Mouse (Mus musculus) spleen, postnatal 14 days (tissue): Measurements from ENCODE around the gene Zfp719.

ENCODE experiments used
- DNase-seq, 2 experiments: peaks; one replicate each; pipeline ENCODE4 v3.0.0; 2021 to 2022; ENCODE audit warnings: low spot score in 2 of 2

The Zfp719 gene

DNA sequence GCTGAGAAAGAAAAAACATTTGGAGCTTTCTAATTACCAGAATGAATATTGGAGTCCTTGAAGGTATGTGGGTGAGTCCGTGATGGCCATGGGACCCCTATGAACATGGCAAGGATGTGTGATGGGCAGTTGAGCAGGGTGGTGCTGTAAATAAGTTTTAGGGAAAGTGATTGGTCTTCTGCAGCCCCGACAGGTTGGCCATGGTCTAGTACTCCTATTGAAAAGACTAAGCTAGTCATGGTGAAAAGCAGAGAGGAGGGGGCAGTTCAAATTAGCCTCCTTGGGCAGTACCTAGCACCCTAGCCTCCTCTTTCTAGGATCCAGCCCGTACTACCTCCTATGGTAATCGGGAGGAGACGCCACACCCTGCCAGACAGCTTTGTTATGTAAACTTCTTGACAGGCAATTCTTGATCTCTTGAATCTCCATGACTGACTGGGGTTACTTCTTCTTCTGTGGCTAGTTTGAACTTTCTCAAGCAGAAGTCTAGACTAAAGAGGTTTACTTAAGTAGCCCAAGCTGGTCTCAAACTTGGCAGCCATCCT lies 28.4 kb downstream of the Zfp719 start:
- DNase-seq, result no peak

DNA sequence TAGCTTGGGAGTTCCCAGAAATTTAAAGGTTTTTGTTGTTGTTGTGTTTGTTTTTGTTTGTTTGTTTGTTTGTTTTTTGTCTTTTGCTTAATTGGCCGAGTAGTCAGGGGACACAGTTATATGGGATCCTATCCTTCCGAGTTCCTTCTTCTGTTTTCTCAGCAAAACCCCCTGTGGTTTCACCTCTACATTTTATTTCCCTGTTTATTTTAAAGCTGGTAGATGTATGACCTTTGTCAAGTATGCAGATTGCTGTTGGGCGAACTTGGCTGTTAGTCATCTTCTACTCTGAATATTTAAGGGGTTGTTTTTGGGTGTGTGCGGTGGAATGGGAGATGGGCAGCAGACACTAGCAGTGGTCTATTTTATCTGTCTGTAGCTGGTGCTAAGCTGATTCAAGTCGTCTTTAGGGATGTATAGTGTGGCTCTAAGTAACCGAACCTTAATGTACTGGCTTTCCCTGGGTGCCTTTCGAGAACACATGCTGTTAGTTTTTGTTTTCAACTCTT lies 29.0 kb downstream of the Zfp719 start:
- DNase-seq, result no peak

DNA sequence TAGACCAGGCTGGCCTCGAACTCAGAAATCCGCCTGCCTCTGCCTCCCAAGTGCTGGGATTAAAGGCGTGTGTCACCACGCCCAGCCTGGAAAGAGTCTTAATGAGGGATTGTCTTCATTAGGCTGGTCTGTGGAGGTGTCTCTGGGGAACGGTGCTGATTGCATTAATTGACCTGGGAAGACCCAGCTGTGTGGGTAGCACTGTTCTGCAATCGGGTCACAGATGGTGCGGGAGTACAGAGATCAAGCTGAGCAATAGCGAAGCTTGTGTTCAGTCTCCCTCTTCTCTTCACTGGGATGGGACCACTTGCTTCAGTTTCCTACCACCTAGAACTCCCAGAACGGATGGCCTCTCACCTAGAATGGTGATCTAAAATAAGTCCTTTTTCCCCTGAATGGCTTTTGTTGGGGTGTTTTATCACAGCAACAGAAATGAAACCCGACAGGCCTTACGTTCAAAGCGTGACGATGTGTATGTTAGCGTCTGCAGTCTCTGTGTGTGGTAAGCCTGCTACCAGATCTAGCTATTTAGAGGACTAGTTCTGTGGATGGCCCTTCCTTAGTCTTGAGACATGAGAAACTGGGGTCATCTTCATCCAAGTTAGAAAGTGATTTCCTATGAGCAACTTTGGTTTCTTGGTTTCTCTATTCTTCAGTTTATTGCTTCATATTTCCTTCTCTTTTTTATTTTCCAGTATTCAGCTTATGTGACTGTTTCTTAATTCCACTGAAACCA lies 34.6 kb downstream of the Zfp719 start:
- DNase-seq, result no peak

DNA sequence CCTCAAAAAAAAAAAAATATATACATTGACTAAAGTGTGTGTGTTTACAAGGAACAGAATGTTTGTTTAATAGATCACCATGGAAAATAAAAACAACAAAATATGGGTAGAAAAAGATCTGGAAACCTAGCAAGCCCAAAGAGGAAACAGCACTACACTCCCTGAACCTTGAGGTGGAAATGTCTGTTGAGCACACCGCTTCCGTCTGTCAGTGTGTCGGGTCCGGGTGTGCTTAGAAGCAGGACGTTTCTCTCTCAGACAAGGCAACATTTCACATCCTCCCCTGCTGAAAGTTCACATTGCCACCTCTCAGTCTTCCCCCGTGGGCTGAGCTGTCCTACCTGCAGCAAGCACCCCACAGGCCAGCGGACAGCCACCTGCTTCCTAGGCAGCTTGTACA lies 43.5 kb downstream of the Zfp719 start:
- no peak for DNase-seq

DNA sequence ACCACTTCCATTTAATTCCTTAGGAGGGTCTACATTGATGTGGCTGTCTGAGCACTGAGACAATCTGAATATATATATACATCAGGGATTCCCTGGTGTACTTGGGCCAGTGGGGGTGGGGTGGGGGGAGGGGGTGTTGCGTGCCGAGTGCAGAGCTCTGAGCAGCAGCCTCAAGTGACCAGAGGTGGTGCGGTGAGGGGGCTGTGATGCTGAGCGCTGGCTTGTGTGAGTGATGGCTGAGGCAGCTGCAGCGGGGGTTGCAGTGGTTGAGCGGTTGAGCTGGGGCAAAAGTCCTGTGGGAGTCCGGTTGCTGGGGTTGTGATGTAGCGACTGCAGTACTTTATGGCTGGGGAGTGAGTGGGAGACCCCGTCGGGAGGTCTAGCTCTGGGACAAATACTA lies 44.4 kb downstream of the Zfp719 start:
- DNase-seq, result no peak

DNA sequence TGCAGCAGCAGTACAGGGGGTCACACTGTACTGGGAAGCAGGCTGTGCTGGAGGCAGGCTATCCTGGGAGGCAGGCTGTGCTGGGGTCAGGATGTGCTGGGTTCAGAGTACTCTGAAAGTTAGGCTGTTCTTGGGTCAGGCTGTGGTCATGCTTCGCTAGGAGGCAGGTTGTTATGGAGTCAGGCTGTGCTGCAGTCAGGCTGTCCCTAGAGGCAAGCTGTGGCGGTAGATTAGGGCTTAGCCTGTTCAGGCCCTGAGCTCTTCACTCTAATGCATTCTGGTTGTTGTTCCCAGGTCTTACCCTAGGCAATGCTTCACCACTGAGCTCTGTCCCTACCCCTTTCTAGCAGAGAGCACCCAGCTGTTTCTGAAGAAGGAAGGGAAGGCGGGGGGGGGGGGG lies 45.7 kb downstream of the Zfp719 start:
- DNase-seq, result no peak

DNA sequence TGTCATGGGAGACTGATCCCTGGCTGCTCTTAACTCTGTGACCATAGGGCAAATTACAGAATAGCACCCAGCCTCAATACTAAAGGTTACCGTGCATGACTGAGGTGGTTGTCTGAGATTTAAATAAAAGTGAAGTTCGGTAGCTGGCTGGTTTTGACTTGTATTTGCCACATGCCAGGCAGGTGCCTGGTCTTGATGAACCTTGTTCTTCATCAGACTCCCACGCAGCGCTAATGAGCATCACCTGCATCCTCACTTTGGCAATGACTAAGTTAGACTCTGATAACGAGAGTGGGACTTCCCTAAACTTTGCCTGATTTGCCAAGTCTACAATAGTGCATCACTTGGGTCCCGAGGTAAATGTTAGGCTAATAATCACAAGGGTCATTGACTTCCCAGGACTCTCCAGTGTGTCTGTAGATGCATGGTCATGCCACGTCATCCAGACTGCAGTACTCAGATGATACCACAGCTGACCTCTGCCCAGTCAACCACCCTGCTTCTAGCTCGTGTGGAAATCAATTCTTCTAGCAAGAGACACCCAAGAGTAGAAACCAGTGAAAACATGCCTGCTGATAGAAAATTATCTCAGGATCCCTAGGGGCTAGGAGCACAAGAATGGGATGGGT lies 46.5 kb downstream of the Zfp719 start:
- no peak for DNase-seq

DNA sequence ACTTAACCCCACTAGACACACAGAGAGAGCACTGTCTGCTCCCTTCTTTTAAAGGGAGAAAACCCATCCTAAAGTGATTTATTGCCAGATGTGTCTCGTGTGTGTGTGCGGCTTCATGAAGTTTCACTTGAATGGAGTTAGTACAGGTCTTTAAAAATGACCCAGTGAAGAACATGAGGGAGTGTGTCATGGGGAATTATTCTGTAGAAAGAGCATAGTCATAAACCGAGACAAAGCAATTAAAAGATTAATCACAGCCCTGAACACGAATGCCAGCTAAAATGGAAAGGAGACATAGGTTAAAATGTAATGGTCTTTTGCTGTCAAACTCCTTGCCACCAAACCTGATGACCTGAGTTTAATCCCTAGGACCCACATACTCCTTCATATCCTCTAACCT lies 54.5 kb downstream of the Zfp719 start:
- DNase-seq, result no peak

DNA sequence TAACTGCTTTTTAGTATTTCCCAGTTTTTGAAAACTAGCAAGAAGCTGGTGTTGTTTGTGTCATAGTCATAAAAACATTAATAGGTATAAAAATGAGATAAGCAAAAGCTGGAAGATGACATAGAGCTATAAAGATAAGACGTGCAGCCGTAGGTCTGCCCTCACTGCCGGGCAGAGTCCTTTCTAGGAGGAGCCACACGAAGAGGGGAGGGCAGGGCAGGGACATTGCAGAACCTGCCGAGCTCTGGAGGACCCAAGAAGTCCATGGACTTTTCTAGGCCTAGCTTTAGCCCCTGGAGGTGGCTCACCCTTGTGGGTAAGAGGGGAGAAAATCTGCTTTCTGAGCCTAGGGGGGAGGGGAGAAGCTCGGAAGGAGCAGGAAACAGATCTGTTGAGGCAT lies 55.1 kb downstream of the Zfp719 start, which contains the start of gene Ceacam18:
TSS of gene Ceacam18 (plus strand) at position 208 of the 400 bp plus-strand sequence.
- no peak for DNase-seq

DNA sequence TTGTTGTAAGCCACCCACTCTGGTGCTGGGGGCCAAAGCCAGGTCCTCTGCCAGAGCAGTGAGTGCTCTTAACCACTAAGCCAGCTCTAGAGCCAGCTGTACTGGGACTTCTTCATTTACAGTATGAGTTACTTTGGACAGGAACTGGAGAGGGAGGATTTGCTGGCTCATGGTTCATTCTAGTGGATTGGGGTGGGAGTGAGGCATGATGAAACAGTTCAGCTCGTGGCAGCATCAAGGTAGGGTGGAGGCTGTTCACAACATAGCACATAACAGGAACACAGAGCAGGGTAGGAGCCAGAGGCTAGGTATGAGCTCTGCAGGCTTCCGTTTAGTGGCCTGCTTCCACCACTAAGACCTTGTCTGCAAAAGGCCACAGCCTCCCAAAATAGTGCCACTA lies 56.8 kb downstream of the Zfp719 start:
- DNase-seq, result no peak

DNA sequence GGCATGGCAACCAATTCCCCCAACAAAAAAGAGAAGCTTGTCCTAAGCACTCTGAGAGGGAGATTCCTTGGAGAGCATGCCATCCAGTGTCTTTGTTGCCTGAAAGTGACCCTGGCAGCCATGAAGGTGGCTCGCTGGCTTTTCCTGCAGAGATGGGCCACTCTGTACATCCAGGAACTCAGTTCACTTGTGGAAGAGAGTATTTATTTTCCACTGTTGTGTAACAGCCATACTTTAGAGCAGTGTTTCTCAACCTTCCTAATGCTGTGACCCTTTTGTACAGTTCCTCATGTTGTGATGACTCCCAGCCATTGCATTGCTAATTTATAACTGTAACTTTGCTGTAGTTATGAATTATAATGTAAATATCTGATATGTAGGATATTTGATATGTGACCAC lies 57.7 kb downstream of the Zfp719 start:
- no peak for DNase-seq

DNA sequence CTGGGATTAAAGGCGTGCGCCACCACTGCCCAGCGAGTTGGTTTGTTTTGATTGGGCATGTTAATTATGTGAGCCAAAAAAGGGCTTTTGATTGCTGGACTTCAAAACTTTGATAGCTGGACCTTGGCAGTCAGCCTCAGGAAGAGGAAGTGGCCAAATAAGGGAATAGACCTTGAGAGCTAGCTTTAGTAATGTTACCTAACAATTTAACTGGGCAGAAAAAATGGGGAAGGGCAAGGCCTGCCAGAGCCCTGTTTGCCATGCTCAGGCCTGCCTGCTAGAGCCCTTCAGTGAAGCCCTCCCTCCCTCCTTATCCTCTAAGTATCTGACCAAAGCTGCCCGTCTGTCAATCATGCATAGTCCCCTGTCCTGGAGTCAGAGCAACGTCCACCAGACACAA lies 63.2 kb downstream of the Zfp719 start:
- DNase-seq, result no peak
